Mouse (Mus musculus) spleen, postnatal 4 days (tissue): ENCODE measurements at regions not wholly inside any gene's neighbourhood (a gene's known extent, or its start where the extent isn't known, plus 50 kb on each side); places are given as distances from the start of the nearest gene placed in this dataset.

Source experiments
- DNase-seq, 2 experiments: peaks; one replicate each; pipeline ENCODE4 v3.0.0; 2022; ENCODE audit warnings: low spot score in 2 of 2

DNA sequence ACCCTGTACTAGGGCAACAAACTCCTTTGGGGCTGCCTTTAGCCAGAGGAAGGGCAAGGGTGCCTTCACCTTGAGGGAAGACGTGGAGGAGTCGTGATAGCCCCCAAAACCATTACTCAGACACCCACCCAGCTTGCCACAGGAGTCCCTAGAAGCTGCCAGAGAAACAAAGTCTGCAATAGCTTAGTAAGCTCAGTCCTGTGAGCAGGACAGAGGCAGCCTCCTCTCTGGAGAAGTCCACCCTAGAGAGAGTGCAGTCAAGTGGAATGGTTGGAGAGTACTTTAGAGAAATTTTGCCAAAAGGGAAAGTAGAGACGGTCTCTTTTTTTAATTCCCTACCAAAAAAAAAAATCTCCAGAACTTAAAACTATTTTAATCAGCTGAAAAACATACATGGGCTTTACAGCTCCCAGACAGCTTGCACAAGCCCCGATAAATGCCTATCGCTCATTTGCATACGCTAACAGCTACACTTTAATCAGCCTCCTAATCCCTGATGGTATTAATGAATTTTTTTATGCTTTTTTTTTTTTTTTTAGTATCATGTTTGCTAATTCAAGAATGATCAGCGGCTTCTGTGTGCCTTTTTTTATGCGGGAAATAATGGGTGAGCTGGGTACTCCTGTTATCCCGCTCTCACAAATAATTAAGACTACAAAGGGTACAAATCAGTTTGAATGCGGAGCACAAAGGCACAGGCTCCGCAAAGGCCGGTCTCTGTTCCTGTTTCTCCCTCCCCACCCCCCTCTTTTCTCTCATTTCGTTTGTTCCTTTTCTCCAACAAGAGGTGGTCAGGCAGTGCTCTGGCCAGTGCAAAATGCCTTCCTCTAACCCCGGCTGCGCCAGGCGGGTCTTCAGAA is 219.8 kb downstream of the Il20rb start:
- no peak for DNase-seq

DNA sequence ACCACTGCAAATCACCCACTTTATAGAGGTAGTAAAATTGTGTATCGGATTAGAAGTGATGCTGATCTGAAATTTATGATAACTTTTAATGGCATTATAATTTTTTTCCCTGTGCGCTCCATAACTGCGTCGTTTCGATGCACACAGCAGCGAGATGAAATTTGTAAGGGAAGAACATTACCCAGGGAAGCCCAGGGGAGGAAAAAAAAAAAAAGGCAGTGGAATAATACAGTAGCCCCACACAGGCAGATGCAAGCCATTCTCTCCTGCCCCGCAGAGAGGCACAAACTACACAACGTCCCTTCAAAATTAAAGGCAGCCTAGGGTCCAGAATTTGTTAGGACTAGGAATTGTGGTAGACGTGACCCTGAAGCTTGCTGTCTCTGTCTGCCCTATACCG is 234.2 kb downstream of the Il20rb start:
- no peak for DNase-seq
